Mouse (Mus musculus): ENCODE data around the gene Bcar3. TPM values are rescaled to one million over a fixed set of nuclear protein-coding genes. Genes with fewer than 3 reads are reported as not detected.

The Bcar3 gene
- polyA plus RNA-seq, 1 experiment from 2014 or later = 16.2 TPM

- peaks cover 10% of the 10 kb centered on the region for H3K4me1 ChIP-seq
- H3K4me3 ChIP-seq = no peak overlapping the region
- ATAC-seq (ENCODE audit: borderline replicate concordance, extremely low read depth, low FRiP score, low TSS enrichment) = no peak
- no peaks in the 10 kb centered on the region for H3K27me3 ChIP-seq
- no peak overlapping the region for H3K4me2 ChIP-seq
- H3K9ac ChIP-seq = no peak overlapping the region
- 55% methylated on average over 6 of the region's 6 CpGs for WGBS
- 0 out of 2 replicates have a peak, but pooled peaks cover 5% of the 10 kb centered on the region for H3K36me3 ChIP-seq
- H3K9me3 ChIP-seq = no peaks in the 10 kb centered on the region
- H3K27ac ChIP-seq = no peak overlapping the region
Measured at GRCm38 (mm10) chr3:122515568-122516326, 221.8 kb downstream of the Bcar3 start.

- Histone ChIP-seq H3K27ac (no peak overlapping the region), H3K4me1 (peaks cover 10% of the 10 kb centered on the region), H3K9me3 (no peaks in the 10 kb centered on the region), H3K4me2 (no peak overlapping the region), H3K9ac (no peak overlapping the region), H3K4me3 (no peak overlapping the region), H3K36me3 (0 out of 2 replicates have a peak, but pooled peaks cover 5% of the 10 kb centered on the region), H3K27me3 (no peaks in the 10 kb centered on the region)
- 59% methylated on average over 3 of the region's 3 CpGs for WGBS
- no peak for ATAC-seq (ENCODE audit: borderline replicate concordance, extremely low read depth, low FRiP score, low TSS enrichment)
Measured at GRCm38 (mm10) chr3:122516327-122516695, 222.4 kb downstream of the Bcar3 start.

GRCm38 (mm10) chr3:122517726-122518125, 223.8 kb downstream of the Bcar3 start:
- WGBS = 65% methylated on average over 4 of the region's 4 CpGs
- peaks cover 10% of the 10 kb centered on the region for H3K4me1 ChIP-seq
- ATAC-seq (ENCODE audit: borderline replicate concordance, extremely low read depth, low FRiP score, low TSS enrichment) = no peak
- H3K9me3 ChIP-seq = no peaks in the 10 kb centered on the region
- no peak overlapping the region for H3K4me3 ChIP-seq
- 0 out of 2 replicates have a peak, but pooled peaks cover 3% of the 10 kb centered on the region for H3K36me3 ChIP-seq
- no peak overlapping the region for H3K4me2 ChIP-seq
- H3K9ac ChIP-seq = no peak overlapping the region
- H3K27ac ChIP-seq = no peak overlapping the region
- no peaks in the 10 kb centered on the region for H3K27me3 ChIP-seq

GRCm38 (mm10) chr3:122518231-122518736, 224.3 kb downstream of the Bcar3 start:
- Histone ChIP-seq H3K9me3 (no peaks in the 10 kb centered on the region), H3K4me2 (no peak overlapping the region), H3K9ac (no peak overlapping the region), H3K36me3 (no peaks in the 10 kb centered on the region), H3K4me1 (peaks cover 10% of the 10 kb centered on the region), H3K4me3 (no peak overlapping the region), H3K27me3 (no peaks in the 10 kb centered on the region), H3K27ac (no peak overlapping the region)
- 0 out of 2 replicates have a peak, but pooled peaks have one; percentile 8 for ATAC-seq (ENCODE audit: borderline replicate concordance, extremely low read depth, low FRiP score, low TSS enrichment)
- WGBS = 52% methylated on average over 9 of the region's 9 CpGs

- Histone ChIP-seq H3K9me3 (no peaks in the 10 kb centered on the region), H3K36me3 (no peaks in the 10 kb centered on the region), H3K9ac (no peak overlapping the region), H3K4me3 (no peak overlapping the region), H3K4me1 (peaks cover 10% of the 10 kb centered on the region), H3K27ac (no peak overlapping the region), H3K27me3 (no peaks in the 10 kb centered on the region), H3K4me2 (no peak overlapping the region)
- WGBS = 46% methylated on average over 13 of the region's 13 CpGs
- ATAC-seq (ENCODE audit: borderline replicate concordance, extremely low read depth, low FRiP score, low TSS enrichment) = no peak
Measured at GRCm38 (mm10) chr3:122519082-122519481, 225.1 kb downstream of the Bcar3 start.

- Histone ChIP-seq H3K36me3 (no peaks in the 10 kb centered on the region), H3K9ac (no peak overlapping the region), H3K4me1 (peaks cover 8% of the 10 kb centered on the region), H3K9me3 (no peaks in the 10 kb centered on the region), H3K4me3 (no peak overlapping the region), H3K27me3 (no peaks in the 10 kb centered on the region), H3K27ac (no peak overlapping the region), H3K4me2 (no peak overlapping the region)
- ATAC-seq (ENCODE audit: borderline replicate concordance, extremely low read depth, low FRiP score, low TSS enrichment) = no peak
- 79% methylated on average over 3 of the region's 3 CpGs for WGBS
Measured at GRCm38 (mm10) chr3:122520365-122520764, 226.4 kb downstream of the Bcar3 start.

- ATAC-seq (ENCODE audit: borderline replicate concordance, extremely low read depth, low FRiP score, low TSS enrichment) = no peak
- no peaks in the 10 kb centered on the region for H3K9me3 ChIP-seq
- 84% methylated on average over 4 of the region's 4 CpGs for WGBS
Measured at GRCm38 (mm10) chr3:122520875-122521274, 226.9 kb downstream of the Bcar3 start.

GRCm38 (mm10) chr3:122521294-122521693, 227.4 kb downstream of the Bcar3 start:
- ATAC-seq (ENCODE audit: borderline replicate concordance, extremely low read depth, low FRiP score, low TSS enrichment) = no peak
- WGBS = 41% methylated on average over 1 of the region's 1 CpGs
- Histone ChIP-seq H3K27me3 (no peaks in the 10 kb centered on the region), H3K27ac (no peak overlapping the region), H3K4me1 (0 out of 2 replicates have a peak, but pooled peaks cover 3% of the 10 kb centered on the region), H3K36me3 (0 out of 2 replicates have a peak, but pooled peaks cover under 1% of the 10 kb centered on the region), H3K9me3 (no peaks in the 10 kb centered on the region), H3K9ac (no peak overlapping the region), H3K4me2 (no peak overlapping the region), H3K4me3 (no peak overlapping the region)

More at GRCm38 (mm10) chr3:122520875-122521274, 226.9 kb downstream of the Bcar3 start:
- H3K4me3 ChIP-seq = no peak overlapping the region
- no peak overlapping the region for H3K4me2 ChIP-seq
- no peak overlapping the region for H3K9ac ChIP-seq
- H3K27me3 ChIP-seq = no peaks in the 10 kb centered on the region
- no peak overlapping the region for H3K27ac ChIP-seq
- H3K36me3 ChIP-seq = no peaks in the 10 kb centered on the region
- H3K4me1 ChIP-seq = peaks cover 3% of the 10 kb centered on the region; the same call in 1 of the 2 replicates

GRCm38 (mm10) chr3:122528477-122528876, 234.5 kb downstream of the Bcar3 start:
- no peak for ATAC-seq (ENCODE audit: borderline replicate concordance, extremely low read depth, low FRiP score, low TSS enrichment)
- Histone ChIP-seq H3K36me3 (peaks cover 11% of the 10 kb centered on the region; the same call in 1 of the 2 replicates), H3K27ac (no peak overlapping the region), H3K9ac (no peak overlapping the region), H3K9me3 (no peaks in the 10 kb centered on the region), H3K27me3 (no peaks in the 10 kb centered on the region), H3K4me2 (no peak overlapping the region), H3K4me1 (no peaks in the 10 kb centered on the region), H3K4me3 (no peak overlapping the region)
- 75% methylated on average over 3 of the region's 3 CpGs for WGBS

GRCm38 (mm10) chr3:122535938-122536703, 242.2 kb downstream of the Bcar3 start:
- Histone ChIP-seq H3K9ac (no peak overlapping the region), H3K4me3 (no peak overlapping the region), H3K36me3 (peaks cover 40% of the 10 kb centered on the region), H3K9me3 (no peaks in the 10 kb centered on the region), H3K27ac (no peak overlapping the region), H3K4me2 (no peak overlapping the region), H3K4me1 (no peaks in the 10 kb centered on the region), H3K27me3 (no peaks in the 10 kb centered on the region)
- ATAC-seq (ENCODE audit: borderline replicate concordance, extremely low read depth, low FRiP score, low TSS enrichment) = no peak
- 82% methylated on average over 8 of the region's 8 CpGs for WGBS

GRCm38 (mm10) chr3:122538851-122539250, 244.9 kb downstream of the Bcar3 start:
- 80% methylated on average over 2 of the region's 2 CpGs for WGBS
- Histone ChIP-seq H3K4me1 (no peaks in the 10 kb centered on the region), H3K9me3 (no peaks in the 10 kb centered on the region), H3K27me3 (no peaks in the 10 kb centered on the region), H3K9ac (no peak overlapping the region), H3K4me2 (no peak overlapping the region), H3K36me3 (peaks cover 53% of the 10 kb centered on the region), H3K4me3 (no peak overlapping the region), H3K27ac (no peak overlapping the region)
- ATAC-seq (ENCODE audit: borderline replicate concordance, extremely low read depth, low FRiP score, low TSS enrichment) = no peak

Measured in lung, embryonic 15.5 days (tissue).